Mouse (Mus musculus) testis, adult 2 months (tissue): ENCODE results near the gene Tbx3. TPM values are rescaled to one million over a fixed set of nuclear protein-coding genes. Genes with fewer than 3 reads are reported as not detected.

ENCODE experiments used
- H3K27ac ChIP-seq: fragments of 200-500 bp; 2 replicates; pipeline ENCODE4 v1.5.1; 2012; ENCODE audit warnings: low read depth, low read length; ENCODE audit not compliant: control insufficient read depth, insufficient read depth
- H3K27me3 ChIP-seq: fragments of 200-500 bp; 2 replicates; pipeline ENCODE4 v1.6.1; 2012; ENCODE audit warnings: mild to moderate bottlenecking, low read length, moderate library complexity; ENCODE audit not compliant: control insufficient read depth, insufficient read depth
- H3K36me3 ChIP-seq: fragments of 200-500 bp; 2 replicates; pipeline ENCODE4 v1.6.1; 2012; ENCODE audit warnings: mild to moderate bottlenecking, low read length; ENCODE audit not compliant: control insufficient read depth, insufficient read depth
- H3K4me1 ChIP-seq: fragments of 200-500 bp; 2 replicates; pipeline ENCODE4 v1.6.1; 2012; ENCODE audit warnings: low read length; ENCODE audit not compliant: control insufficient read depth, insufficient read depth
- H3K4me3 ChIP-seq: fragments of 200-500 bp; 2 replicates; pipeline ENCODE4 v1.5.1; 2012; ENCODE audit warnings: low read depth, mild to moderate bottlenecking, low read length, moderate library complexity, mixed read lengths; ENCODE audit not compliant: control insufficient read depth
- CTCF ChIP-seq: fragments of 200-500 bp; IDR thresholded peaks from 2 replicates; pipeline ENCODE4 v1.5.1; 2012; ENCODE audit warnings: low read depth, mild to moderate bottlenecking, inconsistent platforms, low read length, moderate library complexity; ENCODE audit not compliant: control insufficient read depth, insufficient read depth, insufficient replicate concordance
- POLR2A ChIP-seq: fragments of 200-500 bp; IDR thresholded peaks from 2 replicates; pipeline ENCODE4 v1.6.1; 2012; ENCODE audit warnings: low read depth, mild to moderate bottlenecking, inconsistent platforms, low read length, moderate library complexity; ENCODE audit not compliant: control insufficient read depth
- polyA plus RNA-seq: library from polyadenylated mRNA; depleted of rRNA; stranded (reverse); fragments of >200 nt; gene quantifications from 2 replicates; pipeline ENCODE4 v1.2.3, GENCODE M21; 2012

Tbx3 gene
- polyA plus RNA-seq, 1 experiment, result 0.52 TPM

GRCm38 (mm10) chr5:119685446-119686198 is 15.2 kb downstream of the Tbx3 start:
- Histone ChIP-seq H3K27ac (no peak overlapping the region), H3K36me3 (no peaks in the 10 kb centered on the region), H3K4me3 (no peak overlapping the region), H3K4me1 (peaks cover 5% of the 10 kb centered on the region), H3K27me3 (peaks cover 7% of the 10 kb centered on the region)
- TF ChIP-seq POLR2A (no peak), CTCF (no peak)

- Histone ChIP-seq H3K27me3 (peaks cover 7% of the 10 kb centered on the region), H3K4me3 (no peak overlapping the region), H3K27ac (no peak overlapping the region), H3K4me1 (peaks cover 4% of the 10 kb centered on the region; the same call in 1 of the 2 replicates), H3K36me3 (no peaks in the 10 kb centered on the region)
- no peak for TF ChIP-seq POLR2A
- no peak; the same call in 1 of the 2 replicates for TF ChIP-seq CTCF
Measured at GRCm38 (mm10) chr5:119686199-119686964, 15.9 kb downstream of the Tbx3 start.

DNA sequence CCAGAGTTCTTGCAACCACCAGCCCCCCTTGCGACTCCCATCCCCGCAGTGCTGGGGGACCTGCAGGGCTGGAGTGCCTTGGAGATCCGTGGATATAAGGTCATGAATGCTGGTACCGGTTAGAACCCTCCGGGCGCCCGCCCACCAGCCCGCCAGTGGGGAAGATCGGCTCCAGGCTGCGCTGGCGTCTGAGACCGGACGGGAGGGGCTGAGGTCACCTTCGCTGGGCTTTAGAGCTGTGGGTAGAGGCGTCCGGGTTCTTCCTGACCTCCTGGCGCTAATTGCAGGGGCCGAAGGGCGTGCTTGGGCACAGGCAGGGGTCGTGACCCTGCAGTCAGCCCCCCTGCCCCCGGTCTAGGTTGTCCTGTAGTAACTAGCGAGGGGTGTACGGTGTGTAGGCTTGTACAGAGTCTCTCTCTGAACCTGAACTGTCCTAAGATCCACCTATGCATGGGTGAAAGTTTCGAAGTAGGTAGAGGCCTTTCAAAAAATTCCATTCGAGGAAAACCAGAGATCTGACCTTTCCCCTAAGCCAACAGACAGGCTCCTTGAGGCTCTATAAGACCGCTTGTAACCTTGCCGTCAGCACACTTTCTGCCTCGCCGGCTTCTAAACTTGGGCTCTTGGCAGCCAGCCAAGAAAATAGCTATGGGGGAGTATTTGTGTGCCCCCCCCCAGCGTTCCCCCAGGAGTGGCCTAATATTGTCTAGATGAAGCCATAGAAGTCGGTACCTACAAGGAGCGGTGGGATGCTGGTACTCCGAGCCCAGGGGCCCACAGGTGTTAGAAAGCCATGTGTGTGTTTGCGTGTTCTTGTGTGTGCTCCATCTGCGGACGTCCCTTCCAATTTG is 16.8 kb downstream of the Tbx3 start:
- TF ChIP-seq POLR2A (no peak), CTCF (no peak)
- Histone ChIP-seq H3K27ac (no peak overlapping the region), H3K4me3 (no peak overlapping the region), H3K4me1 (peaks cover 4% of the 10 kb centered on the region; the same call in 1 of the 2 replicates), H3K27me3 (peaks cover 7% of the 10 kb centered on the region), H3K36me3 (no peaks in the 10 kb centered on the region)

DNA sequence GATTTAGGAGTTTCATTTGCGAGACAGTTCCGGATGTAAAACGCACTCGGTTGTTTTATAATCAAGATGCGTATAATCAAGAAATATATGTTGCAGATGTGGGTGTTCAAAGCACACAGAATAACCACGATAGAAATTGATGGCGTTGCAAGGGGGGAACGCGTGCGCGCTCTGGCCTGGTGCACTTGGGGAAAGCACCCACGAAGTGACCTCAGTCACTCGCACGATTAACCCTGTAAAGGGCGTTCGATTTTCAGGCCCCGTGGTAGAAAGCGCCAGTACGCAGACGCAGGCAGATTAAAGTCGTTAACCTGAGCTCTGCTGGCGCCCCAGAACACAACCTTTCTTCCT is 17.4 kb downstream of the Tbx3 start:
- H3K27ac ChIP-seq, result no peak overlapping the region
- peaks cover 4% of the 10 kb centered on the region; the same call in 1 of the 2 replicates for H3K4me1 ChIP-seq
- peaks cover 7% of the 10 kb centered on the region for H3K27me3 ChIP-seq
- TF ChIP-seq CTCF, result no peak
- TF ChIP-seq POLR2A, result no peak
- H3K36me3 ChIP-seq, result no peaks in the 10 kb centered on the region
- H3K4me3 ChIP-seq, result no peak overlapping the region

DNA sequence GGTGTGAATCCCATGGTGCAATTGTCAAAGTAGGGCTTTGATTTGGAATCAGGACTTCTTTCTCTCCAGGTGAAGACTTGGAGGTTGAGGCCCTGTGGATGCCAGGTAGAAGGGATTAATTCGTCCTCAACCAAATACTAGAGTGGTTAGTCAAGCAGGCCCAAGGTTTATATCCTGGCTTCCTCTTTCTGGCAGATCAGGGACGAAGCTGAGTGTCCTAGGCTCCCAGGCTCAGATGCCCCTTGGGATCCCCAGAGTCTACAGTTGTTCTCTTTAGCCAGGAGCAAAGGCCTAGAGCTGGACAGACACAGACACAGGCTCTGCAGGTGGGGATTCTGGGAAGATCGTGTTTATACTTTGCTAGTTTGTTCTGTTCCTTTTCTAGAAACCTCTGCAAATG is 17.8 kb downstream of the Tbx3 start:
- TF ChIP-seq CTCF (no peak), POLR2A (no peak)
- Histone ChIP-seq H3K27ac (no peak overlapping the region), H3K4me3 (no peak overlapping the region), H3K4me1 (peaks cover 4% of the 10 kb centered on the region; the same call in 1 of the 2 replicates), H3K36me3 (no peaks in the 10 kb centered on the region), H3K27me3 (peaks cover 4% of the 10 kb centered on the region)

GRCm38 (mm10) chr5:119688914-119689420 is 18.5 kb downstream of the Tbx3 start:
- no peak overlapping the region for H3K27ac ChIP-seq
- H3K36me3 ChIP-seq, result no peaks in the 10 kb centered on the region
- H3K4me3 ChIP-seq, result no peak overlapping the region
- TF ChIP-seq POLR2A, result no peak
- no peak for TF ChIP-seq CTCF
- H3K4me1 ChIP-seq, result peaks cover 4% of the 10 kb centered on the region; the same call in 1 of the 2 replicates
- H3K27me3 ChIP-seq, result peaks cover 4% of the 10 kb centered on the region

DNA sequence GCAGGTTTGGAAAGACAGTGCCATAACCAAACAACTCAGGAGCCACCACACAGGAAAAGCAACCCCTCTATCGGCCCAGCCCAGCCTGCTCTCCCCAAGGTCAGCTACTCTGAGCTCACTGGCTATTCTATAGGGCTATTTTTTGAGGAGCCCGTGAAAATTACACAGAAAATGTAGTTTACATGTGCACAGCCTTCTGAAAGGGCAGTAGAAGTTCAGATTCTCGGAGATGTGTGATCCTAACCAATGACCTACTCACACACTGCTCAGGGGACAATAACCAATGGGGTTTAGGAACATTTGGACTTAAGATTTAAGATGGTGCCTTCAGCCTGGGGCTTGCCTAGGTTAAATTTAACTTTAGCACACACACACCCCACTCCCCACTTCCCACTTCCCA is 19.0 kb downstream of the Tbx3 start:
- Histone ChIP-seq H3K36me3 (no peaks in the 10 kb centered on the region), H3K4me1 (peaks cover 4% of the 10 kb centered on the region; the same call in 1 of the 2 replicates), H3K27ac (no peak overlapping the region), H3K27me3 (peaks cover 4% of the 10 kb centered on the region), H3K4me3 (no peak overlapping the region)
- TF ChIP-seq POLR2A, result no peak
- TF ChIP-seq CTCF, result no peak
